Mouse (Mus musculus): ENCODE data around the gene Iqsec1.

DNA sequence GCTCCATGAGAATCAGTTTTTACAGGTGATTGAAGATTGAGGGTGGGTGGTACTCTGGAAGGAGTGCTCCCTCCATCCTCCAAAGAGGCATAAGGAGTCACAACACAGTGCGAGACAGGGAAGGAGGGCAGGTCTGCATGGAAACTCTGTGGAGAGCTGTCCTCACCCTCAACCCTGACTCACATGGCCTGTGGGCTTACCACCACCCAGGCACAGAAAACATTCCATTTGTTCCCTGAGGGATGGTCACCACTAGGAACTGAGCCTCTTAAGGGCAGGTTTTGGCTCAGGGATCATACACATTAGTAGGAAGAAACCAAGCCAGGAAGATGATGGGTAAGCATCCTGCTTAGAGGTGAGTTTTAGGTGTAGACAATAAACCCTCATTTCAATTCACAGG lies 220.6 kb downstream of the Iqsec1 start:
- no peak for TF ChIP-seq CTCF (IDR thresholded peaks at IDR 0.05; ENCODE audit: low read depth)
- no peak for TF ChIP-seq EP300 (optimal IDR thresholded peaks at IDR 0.05)

All from stomach, postnatal 0 days (tissue).